Mouse (Mus musculus) neural tube, embryonic 10.5 days (tissue): ENCODE data around the gene Cox6a2.

ENCODE experiments used
- DNase-seq: peaks from one replicate; pipeline ENCODE4 v3.0.0-alpha.2; 2017; ENCODE audit warnings: low spot score; ENCODE audit errors: extremely low spot score

Cox6a2 gene

GRCm38 (mm10) chr7:128206152-128206551, at the start of gene Cox6a2:
Gene Cox6a2, minus strand, starts transcription at chr7:128206387.
- DNase-seq, result no peak

- DNase-seq, result no peak
Measured at GRCm38 (mm10) chr7:128255757-128256156, 49.6 kb upstream of the Cox6a2 start.

DNA sequence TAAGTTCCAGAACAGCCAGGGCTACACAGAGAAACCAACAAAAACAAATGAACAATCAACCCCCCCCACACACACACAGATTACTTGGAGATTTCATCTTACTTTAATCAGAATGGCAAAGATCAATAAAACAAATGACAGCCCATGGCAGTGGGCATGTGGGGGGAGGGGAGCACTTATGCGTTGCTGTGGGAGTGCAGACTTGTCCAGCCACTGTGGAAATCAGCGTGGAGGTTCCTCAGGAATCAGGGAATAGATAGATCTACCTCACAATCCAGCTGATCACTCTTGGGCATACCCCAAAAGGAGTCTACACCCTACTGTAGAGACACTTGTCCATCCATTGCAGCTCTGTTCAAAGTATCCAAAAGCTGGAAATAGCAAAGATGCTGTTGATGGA, 48.8 kb upstream of the Cox6a2 start:
- DNase-seq, result no peak

- DNase-seq, result peak; percentile 49
Measured at GRCm38 (mm10) chr7:128252609-128253008, 46.4 kb upstream of the Cox6a2 start.

GRCm38 (mm10) chr7:128251946-128252345, 45.8 kb upstream of the Cox6a2 start:
- no peak for DNase-seq

DNA sequence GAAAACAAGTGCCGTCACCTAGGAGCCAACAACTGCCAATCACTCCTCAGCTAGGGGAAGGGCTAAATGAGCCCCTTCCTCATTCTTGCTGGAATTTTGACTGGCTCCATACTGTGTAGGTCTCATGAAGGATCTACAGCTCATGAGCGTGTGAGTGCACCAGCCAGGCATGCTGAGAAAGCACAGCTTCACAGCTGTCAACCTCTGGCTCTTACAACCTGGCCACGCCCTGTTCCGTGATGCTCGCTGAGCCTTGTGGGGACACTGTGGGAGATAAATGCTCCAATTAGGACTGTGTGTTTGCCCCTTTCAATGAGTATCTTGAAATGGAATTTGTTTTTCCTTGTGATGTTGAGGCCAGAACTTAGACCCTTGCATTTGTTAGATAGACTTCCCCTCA, 43.8 kb upstream of the Cox6a2 start:
- no peak for DNase-seq

DNA sequence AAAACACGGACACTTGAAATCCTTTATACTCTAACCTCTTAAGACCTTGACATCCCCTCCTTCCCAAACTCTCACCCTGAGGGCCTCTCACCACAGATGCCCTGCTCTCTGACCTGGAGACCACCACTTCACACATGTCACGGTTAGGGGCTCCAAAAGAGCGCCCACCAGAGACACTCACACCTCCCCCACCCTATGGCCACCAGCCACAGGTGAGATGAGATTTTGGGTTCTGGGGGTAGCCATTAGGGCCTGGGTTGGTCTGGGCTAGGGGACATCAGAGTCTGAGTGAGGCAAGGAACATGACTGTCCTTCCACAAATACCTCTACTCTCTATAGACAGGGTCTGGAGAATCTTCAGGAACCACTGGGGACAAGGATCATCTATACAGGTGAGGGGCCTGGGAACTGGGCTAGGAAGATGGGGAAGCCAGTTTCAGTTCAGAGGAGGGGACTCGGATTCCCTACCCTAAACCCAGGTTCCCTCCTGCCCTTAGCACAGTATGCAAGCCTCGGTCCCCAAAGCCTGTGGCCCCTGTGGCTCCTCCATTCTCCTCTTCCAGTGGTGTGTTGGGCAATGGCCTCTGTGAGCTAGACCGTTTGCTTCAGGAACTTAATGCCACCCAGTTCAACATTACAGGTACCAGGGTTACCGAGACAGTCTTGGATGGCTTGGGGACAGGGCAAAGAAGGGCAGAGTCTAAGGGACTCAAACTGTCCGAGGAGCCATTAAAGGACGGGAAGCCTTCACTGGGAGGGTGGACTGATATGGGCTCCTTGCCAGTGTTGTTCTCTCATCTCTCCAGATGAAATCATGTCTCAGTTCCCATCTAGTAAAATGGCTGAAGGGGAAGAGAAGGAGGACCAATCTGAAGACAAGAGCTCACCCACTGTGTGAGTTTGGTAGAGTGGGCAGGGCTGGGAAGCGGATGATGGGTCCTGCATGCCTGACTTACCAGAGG, 42.2 kb upstream of the Cox6a2 start:
- no peak for DNase-seq

- DNase-seq, result peak; percentile 89
Measured at GRCm38 (mm10) chr7:128247443-128247842, 41.3 kb upstream of the Cox6a2 start.

DNA sequence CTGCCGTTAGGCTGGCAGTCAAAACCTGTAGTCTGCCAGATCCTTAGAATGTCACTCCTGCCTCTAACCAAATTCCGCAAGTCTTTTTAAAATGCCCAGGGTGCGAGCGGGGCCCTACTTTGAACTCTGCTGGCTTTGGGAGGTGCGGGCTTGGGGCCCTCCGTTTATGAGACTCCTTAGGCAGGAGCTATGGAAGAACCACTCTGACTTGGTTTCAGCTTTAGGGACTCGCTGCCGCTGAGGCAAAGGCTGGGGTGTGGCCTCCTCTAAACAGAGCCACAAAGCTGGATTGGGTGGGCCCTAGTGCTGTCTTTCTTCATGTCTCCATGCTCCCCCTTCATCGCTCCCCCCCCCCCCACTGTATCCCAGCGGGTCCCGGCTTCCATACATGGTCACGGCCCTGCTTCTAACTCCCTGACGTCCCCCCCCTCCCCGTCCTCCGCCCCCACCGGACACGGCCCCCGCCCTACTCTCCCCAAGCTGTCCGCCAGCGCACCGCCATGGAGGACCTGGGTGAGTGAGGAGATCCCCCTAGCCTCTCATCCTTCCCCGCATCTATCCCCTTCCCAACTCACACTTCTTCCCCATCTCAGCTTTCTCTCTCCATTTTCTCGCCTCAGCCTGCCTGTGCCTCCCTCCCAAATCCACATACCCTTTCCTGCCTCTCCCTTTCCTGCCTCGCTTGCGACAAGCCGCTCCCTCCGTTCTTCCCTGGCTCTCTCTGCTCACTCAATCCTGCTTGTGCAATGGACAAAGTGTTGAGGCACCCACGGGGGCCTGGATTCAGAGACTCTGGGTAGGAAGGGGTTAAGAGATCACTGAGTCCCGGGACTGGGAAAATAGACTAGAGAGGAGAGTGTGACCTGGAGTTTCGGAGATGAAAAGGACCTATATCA, 40.6 kb upstream of the Cox6a2 start, which contains the start of gene Tgfb1i1:
TSS of gene Tgfb1i1 (plus strand) at position 317 of the 896 bp plus-strand sequence.
- DNase-seq, result peak; percentile 63

GRCm38 (mm10) chr7:128245547-128245946, 39.4 kb upstream of the Cox6a2 start:
- DNase-seq, result no peak

DNA sequence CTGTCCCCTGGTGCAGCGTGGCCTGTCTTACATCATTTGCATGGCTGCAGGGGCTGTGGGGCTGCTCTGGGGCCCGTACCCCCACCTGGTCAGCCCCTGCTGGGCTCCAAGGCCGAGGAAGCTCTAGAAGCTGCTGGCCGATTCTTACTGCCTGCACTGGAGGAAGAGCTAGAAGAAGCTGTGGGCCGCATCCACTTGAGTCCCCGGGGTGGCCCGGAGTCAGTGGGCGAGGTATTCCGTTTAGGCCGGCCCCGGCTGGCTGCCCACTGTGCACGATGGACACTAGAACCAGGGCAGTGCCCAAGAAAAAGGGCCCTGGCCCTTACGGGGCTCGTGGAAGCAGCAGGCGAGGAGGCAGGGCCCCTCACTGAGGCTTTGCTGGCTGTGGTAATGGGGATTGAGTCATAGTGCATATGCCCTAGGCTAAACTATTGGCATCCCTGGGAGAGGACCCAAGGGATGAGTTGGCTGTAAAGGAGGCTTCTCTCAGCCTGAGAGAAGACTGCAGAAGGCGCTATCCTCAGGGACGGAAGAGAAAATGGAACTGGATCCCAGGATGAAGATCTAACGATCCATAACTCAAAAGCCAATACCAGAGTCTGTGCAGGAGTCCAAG, 38.3 kb upstream of the Cox6a2 start:
- no peak for DNase-seq

GRCm38 (mm10) chr7:128243921-128244320, 37.7 kb upstream of the Cox6a2 start:
- DNase-seq, result no peak

GRCm38 (mm10) chr7:128242331-128242730, 36.1 kb upstream of the Cox6a2 start:
- DNase-seq, result no peak

DNA sequence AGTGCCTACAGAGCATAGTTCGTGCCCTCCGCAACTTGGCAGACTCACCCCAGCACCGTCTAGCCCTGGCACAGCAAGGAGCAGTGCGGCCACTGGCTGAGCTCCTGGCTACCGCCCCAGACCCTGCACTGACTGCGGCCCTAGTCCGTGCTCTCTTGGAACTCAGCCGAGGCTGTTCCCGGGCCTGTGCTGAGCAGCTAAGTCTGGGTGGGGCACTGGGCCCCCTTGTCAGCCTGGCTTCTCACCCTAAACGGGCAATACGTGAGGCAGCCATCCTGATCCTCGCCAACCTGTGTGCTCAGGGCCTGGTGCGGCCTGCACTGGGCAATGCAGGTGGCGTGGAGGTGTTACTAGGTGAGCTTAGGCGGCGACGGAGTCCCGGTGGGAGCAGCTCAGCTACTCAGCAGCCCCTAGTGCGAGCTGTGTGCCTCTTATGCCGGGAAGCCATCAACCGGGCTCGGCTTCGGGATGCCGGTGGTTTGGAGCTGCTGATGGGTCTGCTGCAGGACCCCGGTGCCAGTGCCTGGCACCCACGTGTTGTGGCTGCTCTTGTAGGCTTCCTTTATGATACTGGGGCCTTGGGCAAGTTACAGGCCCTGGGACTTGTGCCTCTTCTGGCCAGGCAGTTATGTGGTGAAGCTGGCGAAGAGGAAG, 34.1 kb upstream of the Cox6a2 start:
- no peak for DNase-seq

DNA sequence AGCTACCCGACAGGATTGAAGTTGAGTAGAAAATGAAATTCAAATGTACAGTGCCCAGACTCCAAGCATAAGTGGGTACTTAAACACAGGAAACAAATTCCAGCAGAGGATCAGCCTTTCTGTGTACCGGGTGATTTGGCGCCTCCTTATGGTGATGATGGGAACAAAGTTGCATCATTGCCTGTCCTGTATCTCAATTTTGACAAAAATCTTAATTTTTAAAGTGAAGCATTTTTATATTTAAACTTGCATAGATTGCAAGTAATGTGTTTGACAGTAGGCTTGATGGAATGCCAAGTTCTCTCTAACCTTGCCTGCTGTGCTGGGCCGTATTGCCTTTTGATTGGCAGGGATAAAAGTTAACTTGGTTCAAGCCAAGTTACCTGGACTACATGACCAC, 32.8 kb upstream of the Cox6a2 start:
- no peak for DNase-seq

GRCm38 (mm10) chr7:128237927-128238778, 32.0 kb upstream of the Cox6a2 start, which contains the start of gene 9130023H24Rik:
Gene 9130023H24Rik, minus strand, starts transcription at chr7:128238031.
- DNase-seq, result peak; percentile 100

GRCm38 (mm10) chr7:128237593-128237926, 31.4 kb upstream of the Cox6a2 start:
- DNase-seq, result no peak

DNA sequence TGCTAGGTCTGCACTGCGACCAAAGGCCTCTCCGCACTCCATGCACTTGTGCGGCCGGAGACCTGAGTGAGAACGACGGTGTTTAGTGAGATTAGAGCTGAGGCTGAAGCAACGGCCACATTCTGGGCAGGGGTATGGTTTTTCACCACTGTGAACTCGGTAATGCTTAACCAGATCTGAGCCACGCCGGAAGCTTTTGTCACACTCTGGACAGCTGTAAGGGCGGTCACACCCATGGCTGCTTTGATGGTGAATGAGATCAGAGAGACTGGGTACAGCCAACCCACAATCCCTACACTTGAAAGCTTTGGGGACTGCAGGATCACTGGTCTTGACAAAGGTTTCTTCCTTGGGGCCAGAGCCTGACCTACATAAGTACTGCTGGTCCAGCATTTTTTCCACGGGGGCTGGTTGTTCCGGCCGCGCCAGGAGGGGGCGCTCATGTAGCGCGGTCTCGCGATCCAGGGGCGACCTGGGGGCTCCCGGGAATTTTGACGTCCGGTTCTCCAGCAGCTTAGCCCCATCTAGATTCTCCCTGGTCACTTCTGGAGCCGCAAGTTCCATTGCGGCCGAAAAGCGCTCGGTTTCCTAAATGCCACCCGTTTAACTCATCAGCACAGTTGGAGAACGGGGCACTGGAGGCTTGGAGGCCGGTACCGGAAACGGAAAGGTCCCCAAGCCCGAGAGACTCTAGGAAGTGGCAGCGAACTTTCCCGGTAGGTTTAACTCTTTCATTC, 30.8 kb upstream of the Cox6a2 start, which contains the start of gene Armc5:
TSS of gene Armc5 (plus strand) at position 487 of the 737 bp plus-strand sequence.
- peak; percentile 91 for DNase-seq

GRCm38 (mm10) chr7:128236426-128236825, 30.2 kb upstream of the Cox6a2 start:
- no peak for DNase-seq
